Mouse (Mus musculus) liver, embryonic 14.5 days (tissue): Measurements from ENCODE around the gene Ror1. TPM values are rescaled to one million over a fixed set of nuclear protein-coding genes. Genes with fewer than 3 reads are reported as not detected.

ENCODE experiments used
- ATAC-seq: fragments of 200-750 bp; cut with Nextera tagmentation; 2 replicates; pipeline ENCODE4 v1.8.0; 2017; ENCODE audit warnings: moderate number of reproducible peaks, mild to moderate bottlenecking, moderate library complexity; ENCODE audit not compliant: insufficient read depth
- DNase-seq, 3 experiments: peaks; one replicate each; pipeline ENCODE4 v3.0.0-alpha.2; 2012 to 2013; ENCODE audit warnings: low read depth in 3 of 3, low spot score in 3 of 3
- H3K27ac ChIP-seq: fragments of 300-500 bp; sonication (generic); 2 replicates; pipeline ENCODE4 v1.5.1; 2014; ENCODE audit warnings: moderate library complexity, mild to moderate bottlenecking, control low read depth, inconsistent platforms
- H3K27me3 ChIP-seq: fragments of 300-500 bp; sonication (generic); 2 replicates; pipeline ENCODE4 v1.6.1; 2014; ENCODE audit warnings: mild to moderate bottlenecking, low read length, moderate library complexity; ENCODE audit not compliant: control insufficient read depth, insufficient read depth
- H3K36me3 ChIP-seq: fragments of 300-500 bp; sonication (generic); replicated peaks from 2 replicates; pipeline ENCODE4 v1.6.1; 2014; ENCODE audit warnings: low read depth; ENCODE audit not compliant: control insufficient read depth, insufficient read depth
- H3K4me1 ChIP-seq, 2 experiments: fragments of 200-500 bp in 1 of 2; fragments of 300-500 bp in 1 of 2; sonication (generic) in 1 of 2; replicated peaks; 2 replicates each; pipeline ENCODE4 v1.6.1; 2012 to 2014; ENCODE audit warnings: antibody characterized with exemption in 1 of 2, inconsistent platforms in 1 of 2, low read length in 1 of 2; ENCODE audit not compliant: control insufficient read depth in 2 of 2, insufficient read depth in 2 of 2
- H3K4me2 ChIP-seq: fragments of 300-500 bp; sonication (generic); 2 replicates; pipeline ENCODE4 v1.6.1; 2014; ENCODE audit warnings: low read depth, mild to moderate bottlenecking, control low read depth, moderate library complexity
- H3K4me3 ChIP-seq, 2 experiments: fragments of 200-500 bp in 1 of 2; fragments of 300-500 bp in 1 of 2; sonication (generic) in 1 of 2; 2 replicates each; pipeline ENCODE4 v1.5.1; 2012 to 2014; ENCODE audit warnings: low read depth in 2 of 2, low read length in 2 of 2, mild to moderate bottlenecking in 2 of 2, control low read depth in 1 of 2, inconsistent platforms in 1 of 2, moderate library complexity in 1 of 2; ENCODE audit not compliant: insufficient read depth in 1 of 2
- H3K9ac ChIP-seq: fragments of 300-500 bp; sonication (generic); replicated peaks from 2 replicates; pipeline ENCODE4 v1.6.1; 2014; ENCODE audit warnings: mild to moderate bottlenecking, control low read depth, moderate library complexity
- H3K9me3 ChIP-seq: fragments of 300-500 bp; sonication (generic); 2 replicates; pipeline ENCODE4 v1.6.1; 2016; ENCODE audit warnings: low read length, mixed read lengths; ENCODE audit not compliant: control insufficient read depth
- CTCF ChIP-seq: IDR thresholded peaks from 2 replicates; pipeline ENCODE4 v1.5.1; 2016; ENCODE audit warnings: antibody characterized with exemption, low read depth, control low read depth
- EP300 ChIP-seq: IDR thresholded peaks from 2 replicates; pipeline ENCODE4 v1.6.1; 2016; ENCODE audit warnings: antibody characterized with exemption, low read depth
- WGBS: fragments of 180-500 bp; shearing (Covaris S2); extraction: QIAGEN DNeasy Blood & Tissue Kit; methylation state at CpG from one replicate; pipeline ENCODE4 v1.1.7; 2014; ENCODE audit not compliant: insufficient replicate concordance; 5-methylcytosine and 5-hydroxymethylcytosine counted together
- polyA plus RNA-seq, 2 experiments: library from polyadenylated mRNA; depleted of rRNA in 1 of 2; stranded (reverse) in 1 of 2; unstranded in 1 of 2; fragments of >200 nt; fragmentation: Nextera tagmentation in 1 of 2; extraction: Ambion mirVana in 1 of 2; gene quantifications; 2 replicates each; pipeline versions ENCODE4 v1.2.1 to v1.2.3; 2012 to 2014

Gene Ror1
- polyA plus RNA-seq, 2 experiments: 0.08 to 0.23 TPM

DNA sequence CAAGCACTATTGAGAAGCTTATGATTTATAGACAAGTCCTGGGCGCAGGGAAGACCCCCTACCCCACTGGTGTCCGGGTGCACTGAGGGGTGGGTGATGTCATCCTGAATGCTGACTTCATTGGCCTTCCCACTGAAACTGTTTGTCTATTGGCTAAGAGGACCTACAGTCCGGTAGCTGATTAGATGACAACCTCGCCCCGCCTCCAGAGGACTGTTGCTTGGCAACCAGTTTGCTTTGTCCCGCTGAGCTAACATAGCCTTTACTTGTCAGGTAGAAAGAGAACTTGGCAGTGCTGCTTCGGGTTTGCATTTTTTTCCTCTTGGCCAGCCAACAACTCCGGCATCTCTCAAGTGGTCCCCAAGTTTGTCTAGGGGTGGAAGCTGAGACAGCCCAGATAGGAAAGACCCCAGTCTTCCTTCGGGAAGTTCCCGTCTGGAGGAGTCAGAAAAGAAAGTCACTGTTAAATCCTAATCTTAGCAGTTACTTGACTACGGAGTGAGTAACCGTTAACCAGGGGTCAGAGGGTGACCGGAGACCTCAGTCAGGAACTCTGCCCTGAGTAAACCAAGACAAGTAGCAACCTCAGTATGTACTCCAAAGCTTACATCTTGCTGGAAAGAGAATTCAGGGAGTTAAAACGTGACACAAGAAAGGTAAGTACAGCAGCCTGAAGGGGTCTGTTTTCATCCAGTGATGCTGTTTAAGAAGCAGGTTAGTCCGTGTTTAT is 383.2 kb downstream of the Ror1 start, which contains the start of gene Ube2u:
TSS of gene Ube2u (plus strand) at position 258 of the 730 bp plus-strand sequence.
- 32% methylated on average over 15 of the region's 15 CpGs for WGBS
- H3K27me3 ChIP-seq: no peaks in the 10 kb centered on the region
- no peaks in the 10 kb centered on the region for H3K36me3 ChIP-seq
- ATAC-seq: no peak
- H3K9ac ChIP-seq: no peak within 1 kb of the TSS
- H3K27ac ChIP-seq: no peak within 1 kb of the TSS
- peak within 1 kb of the TSS; percentile 32; the same call in 1 of the 2 replicates for H3K4me2 ChIP-seq
- DNase-seq: no peak
- H3K4me3 ChIP-seq: peak within 1 kb of the TSS in 1 of 2 experiments; percentile 19; a peak in 1 of 4 replicates
- no peak for TF ChIP-seq EP300
- no peak for TF ChIP-seq CTCF
- H3K9me3 ChIP-seq: no peaks in the 10 kb centered on the region
- H3K4me1 ChIP-seq: no peaks in the 10 kb centered on the region

GRCm38 (mm10) chr4:100488447-100488846 is 392.9 kb downstream of the Ror1 start:
- no peak overlapping the region for H3K27ac ChIP-seq
- no peak overlapping the region for H3K4me2 ChIP-seq
- DNase-seq: no peak
- H3K4me1 ChIP-seq: no peaks in the 10 kb centered on the region
- WGBS: 29% methylated on average over 3 of the region's 3 CpGs
- H3K27me3 ChIP-seq: no peaks in the 10 kb centered on the region
- no peak overlapping the region for H3K4me3 ChIP-seq
- no peak for TF ChIP-seq EP300
- no peak for TF ChIP-seq CTCF
- no peak for ATAC-seq
- H3K9me3 ChIP-seq: no peaks in the 10 kb centered on the region
- H3K36me3 ChIP-seq: no peaks in the 10 kb centered on the region
- no peak overlapping the region for H3K9ac ChIP-seq

Other genes starting within 250 kb of the Ror1 start
- 23.7 and 26.1 TPM in 2 replicates for gene Pgm1, start 166.4 kb upstream of the Ror1 start, polyA plus RNA-seq (2012; rRNA removed)
- gene Pgm1, start 166.4 kb upstream of the Ror1 start, polyA plus RNA-seq (2014; fragmentation: Nextera tagmentation; extraction: Ambion mirVana): 53.2 and 54.0 TPM in 2 replicates
- 2.3 and 4.6 TPM in 2 replicates for gene Itgb3bp, start 166.0 kb upstream of the Ror1 start, polyA plus RNA-seq (2012; rRNA removed)
- 24.8 and 26.1 TPM in 2 replicates for gene Itgb3bp, start 166.0 kb upstream of the Ror1 start, polyA plus RNA-seq (2014; fragmentation: Nextera tagmentation; extraction: Ambion mirVana)